Mouse (Mus musculus): ENCODE results near the gene Zfp853.

GRCm38 (mm10) chr5:143284762-143285161 lies 8.7 kb downstream of the Zfp853 start:
- TF ChIP-seq CTCF (IDR thresholded peaks at IDR 0.05; ENCODE audit: low read depth, low read length) (no peak), POLR2A (IDR thresholded peaks at IDR 0.05; ENCODE audit: borderline replicate concordance, low read depth, low read length) (no peak)

Data from bone marrow macrophage, adult 2 months (primary cell).